Mouse (Mus musculus): ENCODE measurements around the gene Recql5.

DNA sequence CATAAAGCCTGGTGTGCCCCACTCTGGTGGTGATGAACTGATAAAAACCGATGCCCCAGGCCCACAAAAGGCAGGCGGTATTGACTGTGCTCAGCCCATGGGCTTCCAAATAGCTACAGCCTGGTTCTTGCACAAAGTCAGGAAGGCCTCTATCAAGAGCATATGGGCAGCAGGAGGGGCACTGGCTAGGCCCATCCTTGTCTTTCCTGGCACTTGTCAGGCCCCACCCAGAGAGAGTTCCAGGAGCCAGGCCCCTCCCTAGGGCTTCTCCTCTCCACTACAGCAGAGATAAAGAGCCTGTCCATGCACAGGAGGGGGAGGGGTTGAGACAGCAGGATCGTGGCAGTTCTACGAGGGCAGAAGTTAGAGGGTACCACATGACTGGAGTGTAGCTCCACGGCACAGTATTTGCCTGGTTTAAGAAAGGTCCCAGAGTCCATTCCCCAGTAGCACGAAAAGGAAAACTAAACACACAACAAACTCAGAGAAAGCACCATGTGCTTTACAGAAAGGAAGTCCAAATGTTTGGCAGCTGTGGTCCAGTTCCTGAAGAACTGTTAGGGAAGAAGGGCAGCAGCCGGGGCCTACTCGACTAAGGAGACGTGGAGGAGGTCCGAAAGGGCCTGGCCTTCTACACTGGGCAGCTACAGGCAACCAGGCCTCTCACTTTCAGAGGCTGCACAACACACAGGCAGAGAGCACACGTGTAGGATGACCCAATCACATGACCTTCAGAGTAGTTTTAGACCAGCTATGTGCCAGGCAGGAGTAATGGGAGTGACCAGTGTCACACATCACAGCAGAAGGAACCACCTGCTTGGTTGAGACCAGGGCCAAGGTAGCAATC is 29.7 kb downstream of the Recql5 start:
- TF ChIP-seq CTCF (IDR thresholded peaks at IDR 0.05; ENCODE audit: low read depth): peak; percentile 9; the same call in 1 of the 2 replicates
- peak; percentile 81 for TF ChIP-seq EP300 (IDR thresholded peaks at IDR 0.05; ENCODE audit: low read depth)

All from liver, postnatal 0 days (tissue).